Mouse (Mus musculus) embryo, embryonic 10 days (tissue): ENCODE measurements around the gene Prkag2.
A peak's percentile ranks its signal among the peaks of the same experiment; 100 is the strongest.

Source experiments
- DNase-seq: peaks from one replicate; pipeline ENCODE4 v3.0.0-alpha.2; 2015; ENCODE audit warnings: low spot score

Gene Prkag2

DNA sequence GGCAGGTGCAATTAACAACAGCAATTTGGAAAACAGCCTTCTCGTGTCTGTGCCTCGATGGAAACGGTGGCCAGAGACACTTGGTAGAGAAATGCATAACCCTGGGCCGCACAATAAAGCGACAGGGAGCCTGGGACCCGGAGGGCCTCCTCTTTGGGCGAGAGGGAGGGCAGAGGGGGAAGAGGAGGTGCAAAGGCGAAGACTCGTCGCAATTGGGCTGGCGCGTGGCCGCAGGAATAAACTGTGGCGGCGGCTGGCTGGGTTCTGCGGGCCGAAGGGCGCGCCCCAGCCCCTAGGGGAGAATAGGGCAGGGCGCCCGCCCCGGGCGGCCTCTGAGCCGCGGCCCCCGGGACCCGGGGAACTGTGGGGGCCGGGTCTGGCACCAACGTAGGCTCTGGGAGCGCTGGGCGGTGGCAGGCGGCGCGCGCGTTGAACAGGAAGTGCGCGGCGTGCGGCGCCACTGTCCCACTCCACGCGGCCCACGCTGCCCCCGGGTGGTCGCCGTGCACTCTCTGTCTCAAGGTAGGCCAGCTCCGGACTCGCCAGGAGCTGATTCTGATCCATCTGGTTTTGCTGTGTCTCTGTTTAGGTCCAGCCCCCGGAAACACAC is at the start of gene Prkag2:
Gene Prkag2 (minus strand): TSS at position 127 of the 610 bp plus-strand sequence.
- peak; percentile 51 for DNase-seq

DNA sequence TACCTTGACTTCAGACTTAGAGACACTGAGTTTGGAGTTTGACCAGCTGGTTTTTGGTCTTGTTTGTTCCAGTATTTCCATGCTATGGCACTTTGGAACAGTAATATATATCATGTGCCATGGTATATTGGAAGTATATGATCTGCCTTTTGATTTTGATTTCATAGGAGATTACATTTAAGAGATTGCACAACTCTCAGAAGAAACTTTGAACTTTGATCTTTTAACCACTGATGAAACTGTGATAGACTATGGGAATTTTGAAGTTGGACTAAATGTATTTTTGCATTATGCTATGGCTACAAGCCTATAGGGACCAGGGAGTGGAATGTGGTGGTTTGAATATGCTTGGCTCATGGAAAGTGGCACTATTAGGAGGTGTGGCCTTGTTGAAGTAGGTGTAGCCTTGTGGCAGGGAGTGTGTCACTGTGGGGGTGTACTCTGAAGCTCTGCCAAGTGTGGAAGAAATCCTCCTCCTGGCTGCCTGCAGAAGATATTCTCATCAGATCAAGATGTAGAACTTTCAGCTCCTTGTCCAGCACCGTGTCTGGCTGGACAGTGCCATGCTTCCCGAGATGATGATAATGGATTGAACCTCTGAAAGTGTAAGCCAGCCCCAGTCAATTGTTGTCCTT is 49.0 kb upstream of the Prkag2 start:
- DNase-seq, result no peak

DNA sequence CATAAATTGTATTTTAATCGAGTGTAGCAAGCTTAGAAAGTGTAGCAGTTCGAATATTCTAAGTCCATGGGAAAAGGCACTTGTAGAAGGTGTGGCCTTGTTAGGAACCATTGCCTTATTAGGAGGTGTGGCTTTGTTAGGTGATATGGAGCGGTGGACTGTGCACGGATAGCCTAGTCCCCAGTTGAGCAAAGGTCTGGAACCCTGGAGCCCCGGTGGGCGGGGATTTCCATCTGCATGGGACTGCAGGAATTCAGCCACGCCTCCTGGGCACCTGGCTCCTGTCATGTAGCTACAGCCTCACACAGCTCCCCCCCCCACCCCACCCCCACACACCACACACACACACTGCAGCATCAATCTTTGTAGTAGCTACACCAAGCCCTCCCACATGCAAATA is 46.3 kb upstream of the Prkag2 start:
- no peak for DNase-seq

DNA sequence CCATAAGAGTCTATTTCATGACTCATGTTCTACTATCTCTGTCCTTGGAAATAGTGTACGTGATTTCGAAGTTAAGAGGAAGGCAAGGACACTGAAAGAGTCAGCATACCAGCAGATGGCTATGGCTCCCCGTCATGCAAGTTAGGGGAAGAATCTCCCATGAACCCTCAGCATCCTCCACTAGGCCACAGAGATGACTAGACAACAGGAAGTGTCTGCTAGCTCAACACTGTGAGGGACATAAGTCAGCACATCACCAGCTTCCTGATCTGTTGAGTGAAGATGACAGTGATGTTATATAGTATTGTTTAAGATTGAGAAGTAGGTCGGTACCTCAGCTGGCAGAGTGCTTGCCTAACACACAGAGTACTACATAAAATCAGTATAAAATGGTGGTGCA is 27.4 kb upstream of the Prkag2 start:
- no peak for DNase-seq

DNA sequence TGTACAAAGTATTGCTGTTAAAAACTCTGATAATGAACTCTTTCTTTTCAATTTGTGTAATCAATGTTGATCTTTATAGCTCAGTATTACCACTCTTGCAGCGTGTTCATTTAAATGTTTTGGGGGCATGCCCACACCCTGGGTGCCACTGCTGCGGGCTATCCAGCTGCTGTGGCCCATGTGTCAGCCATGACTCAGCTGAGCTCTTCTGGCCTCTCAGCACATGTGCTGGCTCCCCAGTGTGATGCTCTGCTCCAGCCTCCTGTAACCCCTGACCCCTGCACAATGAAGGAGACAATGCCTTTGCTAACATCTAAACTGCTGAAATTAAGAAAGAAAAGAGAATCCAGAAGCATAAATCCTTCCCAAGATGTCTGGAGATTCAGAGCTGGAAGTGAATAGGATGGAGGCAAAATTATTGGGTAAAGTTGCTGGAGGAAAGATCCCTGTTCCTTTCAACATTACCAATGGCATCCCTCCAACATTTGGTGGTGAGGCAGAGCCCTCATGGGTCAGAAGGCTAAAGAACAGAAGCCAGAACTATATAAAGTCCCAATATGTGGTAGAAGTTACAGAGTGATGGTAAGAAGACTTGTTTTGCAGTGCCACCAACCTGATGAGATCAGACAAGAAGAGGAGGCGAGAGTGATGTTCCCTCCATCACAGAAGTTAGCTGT is 25.6 kb upstream of the Prkag2 start:
- no peak for DNase-seq

DNA sequence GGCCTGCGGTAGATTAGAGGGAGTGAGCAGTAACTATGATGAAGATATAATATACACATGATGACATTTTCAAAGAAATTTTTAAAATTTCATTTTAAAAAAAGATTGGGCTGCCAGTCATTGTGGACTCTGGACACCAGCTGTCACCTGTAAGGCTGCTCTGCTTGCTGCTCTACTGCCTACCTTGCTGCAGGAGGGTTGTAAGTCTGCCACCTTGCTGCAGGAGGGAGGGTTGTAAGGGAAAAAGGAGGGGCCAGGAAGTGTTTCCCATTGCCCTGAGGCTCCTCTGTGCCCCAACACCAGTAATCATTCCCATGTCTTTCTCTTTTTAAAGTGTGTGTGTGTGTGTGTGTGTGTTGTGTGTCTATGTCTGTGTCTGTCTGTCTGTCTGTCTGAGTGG is 22.1 kb upstream of the Prkag2 start:
- DNase-seq, result no peak

DNA sequence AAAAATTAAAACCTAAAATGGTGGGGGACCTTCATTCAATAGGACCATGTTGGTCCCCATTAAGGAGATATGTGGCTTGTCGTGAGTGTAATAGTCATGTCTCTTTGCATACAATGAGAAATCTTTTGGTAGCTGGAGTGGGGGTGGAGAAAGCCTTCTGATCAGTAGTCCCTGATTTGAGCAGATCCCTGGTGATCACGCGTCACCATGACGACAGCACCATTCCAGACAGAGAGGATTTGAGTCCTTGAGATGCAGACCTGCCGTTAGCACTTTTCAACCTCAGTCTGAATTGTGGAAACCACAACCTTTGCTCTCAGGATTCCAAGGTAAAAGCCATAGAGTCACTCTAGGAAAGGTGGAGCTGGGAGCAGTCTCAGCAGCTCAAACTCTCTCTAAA is 18.7 kb upstream of the Prkag2 start:
- DNase-seq, result no peak

DNA sequence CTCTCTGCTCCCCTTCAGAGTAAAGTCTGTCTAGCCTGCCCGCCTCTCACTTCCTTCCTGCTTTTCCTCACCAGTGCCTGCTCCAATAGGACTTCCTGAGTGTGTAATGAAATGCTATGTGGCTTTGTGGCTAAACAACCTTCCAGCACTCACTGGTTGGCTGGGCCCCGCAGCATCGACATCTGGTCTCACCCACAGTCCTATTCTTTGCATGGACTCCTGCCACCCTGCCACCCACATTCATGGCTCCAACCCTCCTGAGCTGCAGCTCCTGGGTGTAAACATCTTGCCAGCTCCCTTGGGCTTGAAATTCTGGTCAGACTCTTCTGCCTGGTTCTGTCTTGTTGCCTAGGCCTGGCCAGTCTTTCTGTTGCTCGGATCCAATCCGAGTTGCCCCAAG is 15.6 kb upstream of the Prkag2 start:
- DNase-seq, result no peak

DNA sequence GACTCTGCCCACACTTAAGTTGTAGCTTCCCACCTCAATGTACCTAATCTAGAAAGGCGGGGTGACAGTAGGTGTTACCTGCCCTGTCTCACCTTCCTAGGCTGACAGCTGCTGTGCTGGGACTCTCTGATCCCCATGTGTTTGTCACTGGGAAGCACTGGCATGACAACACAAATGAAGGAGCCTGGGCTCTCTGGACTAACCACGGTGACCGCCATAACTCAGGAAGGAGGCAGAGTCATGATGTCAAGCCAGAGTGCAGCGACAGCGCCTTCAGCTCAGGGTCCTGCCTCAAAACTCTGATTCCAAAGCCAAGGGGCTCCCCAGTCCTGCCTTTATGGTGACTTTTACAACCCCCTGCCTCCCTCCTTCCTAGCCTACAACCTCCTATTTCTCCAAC is 14.8 kb upstream of the Prkag2 start:
- DNase-seq, result no peak

DNA sequence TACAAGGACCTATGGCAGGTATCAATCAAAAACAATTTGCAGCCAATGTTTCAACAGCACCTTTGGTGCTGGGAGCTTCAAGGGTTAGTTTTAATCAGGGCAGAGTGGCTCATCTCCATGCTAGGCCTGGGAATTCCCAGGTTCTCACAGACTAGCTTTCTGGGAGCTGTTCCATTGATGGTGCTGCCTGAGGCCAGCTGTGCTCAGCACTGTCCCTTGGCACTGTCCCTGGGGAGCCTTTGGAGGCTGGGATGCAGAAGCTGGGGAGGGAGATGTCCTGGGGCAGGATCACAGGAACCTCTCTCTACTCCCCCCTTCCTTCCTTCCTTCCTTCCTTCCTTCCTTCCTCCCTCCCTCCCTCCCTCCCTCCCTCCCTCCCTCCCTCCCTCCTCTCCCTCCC is 13.7 kb upstream of the Prkag2 start:
- no peak for DNase-seq

DNA sequence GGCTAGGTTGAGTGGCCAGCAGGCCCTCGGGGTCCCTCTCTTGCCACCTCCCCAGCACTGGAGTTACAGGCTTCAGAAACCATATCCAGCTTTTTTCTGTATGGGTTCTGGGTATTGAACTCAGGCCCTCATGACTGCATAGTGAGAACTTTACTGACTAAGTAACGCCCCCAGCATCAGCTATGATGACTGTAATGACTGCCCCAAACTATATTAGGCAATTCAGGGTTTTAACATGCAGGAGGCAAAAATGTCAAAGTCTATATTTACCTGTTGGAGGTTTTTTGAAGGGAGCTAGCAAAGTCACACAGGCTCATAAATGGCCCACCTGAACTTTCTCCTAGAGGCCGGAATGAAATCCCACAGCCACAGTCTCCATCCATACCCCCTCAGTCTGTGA is 9.9 kb upstream of the Prkag2 start:
- no peak for DNase-seq

DNA sequence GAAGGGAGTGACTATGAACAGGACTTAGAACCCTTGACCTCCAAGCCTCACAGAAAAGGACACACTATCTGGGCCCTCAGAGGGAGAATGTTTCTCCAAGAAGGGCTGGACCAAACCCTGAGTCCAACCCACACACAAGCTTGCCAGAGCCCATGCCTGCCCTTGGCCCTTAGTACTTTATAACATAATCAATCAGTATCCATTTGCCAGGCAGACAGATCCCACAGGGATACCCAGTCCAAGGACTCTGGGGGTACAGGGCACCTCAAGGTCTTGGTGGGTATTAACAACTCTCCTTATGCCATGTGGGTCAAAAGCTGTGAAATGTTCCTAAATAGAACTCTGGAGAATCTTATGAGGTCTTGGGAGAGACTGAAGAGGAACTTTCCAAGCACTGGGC is 5.3 kb upstream of the Prkag2 start:
- DNase-seq, result no peak

DNA sequence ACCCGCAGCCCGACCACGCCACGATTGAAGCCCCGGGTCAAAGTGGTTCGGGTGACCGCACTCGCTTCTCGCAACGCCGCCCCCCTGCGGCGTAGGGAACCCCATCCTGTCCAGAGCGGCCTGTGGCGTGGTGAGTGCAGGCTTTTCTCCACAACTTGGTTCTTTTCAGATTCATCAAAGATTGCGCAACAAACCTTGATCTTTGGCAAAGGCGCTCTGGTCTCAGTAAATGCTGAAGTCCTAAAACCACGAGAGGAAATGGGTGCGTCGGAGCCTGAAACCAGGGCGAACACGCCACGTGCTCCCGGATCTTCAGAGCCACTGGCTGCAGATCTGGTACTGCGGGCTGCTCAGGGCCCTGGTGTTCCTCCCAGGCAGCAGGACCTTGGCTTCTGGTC is 683 bp upstream of the Prkag2 start:
- DNase-seq, result peak; percentile 57

DNA sequence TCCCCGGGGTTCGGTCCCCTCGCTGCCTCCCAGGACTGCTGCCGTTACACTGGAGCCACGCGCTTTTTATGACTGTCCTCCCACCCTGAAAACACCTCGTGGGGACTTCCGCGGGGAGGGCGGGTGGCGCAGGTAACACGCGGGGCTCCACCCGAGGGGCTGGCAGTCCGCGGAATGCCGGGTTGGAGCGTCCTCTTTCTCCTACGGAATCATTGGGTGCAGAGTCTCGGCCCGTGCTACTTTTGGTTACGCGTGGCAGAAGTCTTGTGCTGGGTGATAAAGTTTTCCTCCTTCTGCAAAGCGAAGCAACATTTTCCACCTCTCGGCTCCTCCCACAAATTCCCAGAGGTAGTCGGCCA is 306 bp downstream of the Prkag2 start:
- DNase-seq, result no peak

DNA sequence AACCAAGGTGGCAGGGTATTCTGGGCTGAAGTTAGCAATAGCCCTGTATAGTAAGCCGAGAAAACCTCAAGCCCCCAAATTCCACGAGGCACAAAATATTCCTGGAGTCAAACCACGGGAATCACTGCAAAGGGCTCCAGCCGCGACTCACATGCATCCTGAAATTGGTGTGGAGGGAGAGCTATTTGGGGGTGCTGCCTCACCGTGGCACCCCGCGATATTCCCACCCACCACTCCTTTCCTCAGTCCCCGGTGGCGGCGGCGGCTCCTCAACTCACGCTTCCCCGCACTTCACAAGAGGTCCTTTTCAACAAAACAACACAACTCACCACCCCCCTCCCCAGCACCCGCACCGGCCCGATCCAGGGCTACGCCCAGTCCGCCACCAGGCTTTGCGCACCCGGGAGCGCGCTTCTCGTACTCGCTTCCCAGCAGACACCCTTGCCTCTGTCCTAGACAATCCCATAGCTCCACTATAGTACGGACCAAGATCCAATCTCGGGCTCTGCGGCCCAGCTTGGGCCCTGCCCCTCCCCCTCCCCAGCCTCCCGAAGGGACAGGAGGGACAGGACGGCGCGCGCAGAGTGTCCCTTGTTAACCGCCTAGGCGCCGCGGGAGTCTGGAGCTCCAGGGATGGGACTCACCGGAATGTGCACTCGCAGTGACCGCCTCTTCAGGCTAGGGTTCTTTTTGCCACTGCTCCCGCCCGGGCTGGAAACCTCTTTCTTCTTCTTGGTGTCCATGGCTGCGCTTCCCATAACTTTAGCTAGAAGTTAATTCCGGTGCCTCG is 880 bp downstream of the Prkag2 start:
- peak; percentile 63 for DNase-seq

DNA sequence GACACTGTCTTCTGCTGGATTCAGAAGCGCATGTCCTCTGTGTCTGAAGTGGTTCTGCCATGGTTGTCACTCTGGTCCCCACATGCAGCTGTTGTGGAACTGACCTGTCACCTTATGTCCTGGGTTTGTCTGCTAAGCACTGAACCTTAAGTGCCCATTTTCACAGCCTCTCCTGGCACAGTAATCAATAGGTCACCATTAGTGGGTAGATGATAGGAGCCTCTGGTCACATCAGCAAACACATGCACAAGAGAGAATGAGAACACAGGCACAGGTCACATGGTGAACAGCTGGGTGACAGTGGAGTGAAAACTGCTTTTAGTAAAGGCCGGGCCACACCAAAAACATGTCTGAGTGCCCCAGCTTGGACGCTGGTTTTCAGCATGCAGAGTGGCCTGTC is 2.6 kb downstream of the Prkag2 start:
- DNase-seq, result no peak

DNA sequence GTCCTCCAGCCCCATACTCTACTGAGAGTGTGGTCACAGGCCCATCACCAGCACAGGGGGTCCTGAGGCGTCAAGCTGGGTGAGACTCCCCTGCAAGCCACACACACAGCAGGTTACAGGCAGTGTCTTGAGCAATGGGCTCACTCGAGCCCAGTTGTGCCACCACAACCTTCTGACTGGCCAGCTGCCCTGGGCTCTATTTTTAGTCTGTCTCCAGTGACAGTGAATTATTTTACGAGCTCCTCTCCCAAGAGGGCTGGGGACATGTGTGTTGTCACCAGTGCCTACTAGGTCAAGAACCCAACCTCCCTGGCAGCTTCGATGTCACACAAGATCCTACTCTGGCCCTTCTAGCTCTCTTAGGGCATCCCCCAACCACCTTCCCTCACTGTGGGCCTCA is 4.0 kb downstream of the Prkag2 start:
- DNase-seq, result no peak

DNA sequence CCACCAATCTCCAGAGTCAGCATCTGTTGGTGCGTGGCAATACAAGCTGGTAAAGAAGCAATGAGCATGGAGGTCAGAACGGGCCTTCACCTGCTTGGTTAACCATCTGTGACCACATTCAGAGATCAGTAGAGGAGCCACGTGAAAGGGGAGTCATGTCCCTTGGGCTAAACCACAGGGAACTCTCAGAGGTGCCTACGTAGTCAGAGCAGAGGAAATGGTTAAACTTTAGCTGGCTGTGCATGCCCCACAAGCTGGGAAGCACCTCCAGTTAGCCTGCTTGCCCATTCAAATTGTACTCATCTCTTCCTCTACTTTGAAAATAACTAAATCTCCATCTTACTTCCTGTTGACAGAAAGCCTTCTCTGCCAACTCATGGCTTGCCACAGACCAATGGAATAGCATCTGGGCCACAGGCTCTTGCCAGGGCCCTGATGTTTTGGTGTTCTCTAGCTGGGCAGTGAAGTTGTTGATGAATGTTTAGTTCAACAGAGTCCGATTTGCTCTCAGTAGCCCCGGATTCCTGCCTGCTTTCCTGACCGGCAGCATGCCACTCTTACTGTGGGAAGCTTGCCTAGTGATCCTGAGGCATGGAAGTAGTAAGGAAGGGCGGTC is 7.7 kb downstream of the Prkag2 start:
- DNase-seq, result no peak

DNA sequence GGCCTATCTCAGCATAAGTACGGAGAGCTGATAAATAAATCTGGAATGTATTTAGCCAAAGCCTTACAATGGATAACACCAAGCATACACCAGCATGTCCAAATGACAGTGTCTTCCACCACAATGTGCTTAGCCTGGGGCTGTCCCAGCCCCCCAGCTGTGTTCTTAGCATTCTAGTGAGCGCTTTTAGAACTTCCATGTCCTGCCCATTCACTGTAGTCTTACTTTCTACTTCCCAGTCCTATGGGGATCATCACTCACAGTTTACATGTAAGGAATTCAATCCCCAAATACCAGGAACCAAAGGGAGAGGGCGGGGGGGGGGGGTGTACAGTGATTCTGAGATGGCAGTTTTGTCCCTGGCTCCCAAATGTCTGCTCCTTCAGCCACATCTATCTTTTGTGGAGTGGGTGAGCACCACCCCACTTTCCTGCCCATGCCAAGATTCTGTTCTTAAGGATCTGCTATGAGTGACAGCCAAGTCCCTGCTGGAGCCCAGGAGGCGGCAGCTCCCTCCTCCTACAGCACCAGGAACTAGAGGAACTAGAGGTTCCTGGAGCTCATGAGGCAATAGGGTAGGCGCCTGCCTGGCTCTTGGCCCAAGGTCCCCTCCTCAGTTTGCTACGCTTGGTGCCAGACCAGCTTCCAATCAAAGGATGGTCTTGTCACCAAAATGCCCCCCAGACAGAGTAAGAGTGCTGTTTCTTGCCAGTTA is 11.0 kb downstream of the Prkag2 start:
- no peak for DNase-seq

DNA sequence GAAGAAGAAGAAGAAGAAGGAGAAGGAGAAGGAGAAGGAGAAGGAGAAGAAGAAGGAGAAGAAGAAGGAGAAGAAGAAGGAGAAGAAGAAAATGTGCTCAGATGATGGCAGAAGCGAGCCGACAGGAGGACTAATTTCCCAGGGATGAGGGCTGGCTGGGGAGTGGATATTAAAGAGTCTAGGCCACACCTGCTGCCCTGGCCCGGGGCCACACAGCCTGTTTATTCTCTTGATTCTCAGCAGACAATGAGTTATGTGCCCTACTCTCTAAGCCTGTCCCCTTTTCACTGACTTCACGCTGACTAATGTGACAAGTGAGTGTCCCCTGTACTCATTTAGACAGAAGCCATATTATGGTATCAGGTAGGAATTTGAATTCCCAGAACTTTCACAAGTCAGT is 11.8 kb downstream of the Prkag2 start:
- no peak for DNase-seq

DNA sequence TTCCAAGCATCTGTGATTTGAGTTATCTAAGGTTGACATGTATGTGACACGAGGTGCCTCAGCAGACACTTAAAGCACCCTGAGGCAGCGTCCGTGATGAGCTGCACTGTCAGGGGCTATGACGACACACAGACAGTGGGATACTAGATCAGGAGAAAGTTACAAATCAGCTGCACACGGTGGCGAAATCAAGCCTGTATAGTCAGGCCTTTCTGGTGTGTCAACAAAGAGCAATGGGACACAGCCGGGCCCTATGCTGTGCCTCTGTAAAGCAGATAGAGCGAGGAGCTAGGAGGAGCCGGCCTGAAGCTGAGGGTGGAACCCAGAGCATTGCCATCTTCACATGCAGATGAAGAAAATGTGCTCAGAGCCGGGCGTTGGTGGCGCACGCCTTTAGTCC is 12.3 kb downstream of the Prkag2 start:
- no peak for DNase-seq

DNA sequence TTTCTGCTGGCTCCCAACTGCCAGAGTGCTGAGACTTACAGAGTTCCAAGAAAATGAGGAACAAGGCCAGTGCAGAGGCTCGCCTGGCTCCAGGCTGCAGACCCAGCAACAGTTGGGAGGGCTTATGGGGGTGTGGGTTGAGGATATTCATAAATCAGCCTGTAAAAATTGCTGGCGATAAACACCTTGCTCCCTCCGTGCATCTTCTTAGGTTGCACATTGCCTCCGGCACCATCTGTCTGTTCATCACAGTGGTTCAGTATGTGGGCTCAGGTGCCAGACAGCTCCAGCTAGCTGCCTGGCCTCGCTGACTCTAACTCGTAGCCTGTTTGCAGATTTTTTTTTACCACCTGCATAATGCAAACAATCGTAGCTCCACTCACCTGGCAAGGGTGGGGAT is 13.4 kb downstream of the Prkag2 start:
- no peak for DNase-seq
